In genomic region chrX:99422053-99422452, GRCm38 (mm10) we compare ENCODE assay signal across 24 mouse cellular contexts. TPM values are rescaled to one million over a fixed set of nuclear protein-coding genes. Genes with fewer than 3 reads are reported as not detected.
A peak's percentile ranks its signal among the peaks of the same experiment; 100 is the strongest.
DNase-seq lines count a peak whose midpoint lies in the region; TF ChIP-seq lines count a peak whose summit lies in the region.
"Had no signal": no experiment of that assay in that cellular context is flagged by ENCODE, and none has a peak within 500 bp of the region (broad histone marks: within the 10 kb centered on the region; RNA-seq: fewer than 3 reads in every experiment).

No protein-coding gene starts in this region.

- DNase-seq in gastrocnemius, adult 2 months: peak; percentile 45
- no peak for DNase-seq in gastrocnemius, postnatal 10 days
- peak; percentile 25 to 44 for DNase-seq in heart, adult 18-20 months
- no peak for DNase-seq in heart, postnatal 10 days
- DNase-seq in gastrocnemius, postnatal 25 days: peak; percentile 29
- DNase-seq in skeletal muscle tissue, adult 2 months (ENCODE audit: low read depth, low spot score): peak; percentile 39
- DNase-seq: adrenal gland, adult 8-10 months; adrenal gland, postnatal 36 days; cerebellum, adult 2 months; cerebellum, postnatal 10 days; cerebellum, postnatal 36 days; embryo, embryonic 11 days; kidney, adult 11 months; kidney, adult 8-10 months had no signal

- intact Hi-C loops in gastrocnemius, adult 2 months (cut with DNase I): no loop called here
- intact Hi-C loops in heart, postnatal 10 days (cut with DNase I): loop anchor here (5.0 kb wide), 1 partner anchor 145 kb away; no protein-coding TSS in a partner anchor

- no peak for TF ChIP-seq CTCF in gastrocnemius, adult 2 months (IDR thresholded peaks at IDR 0.05)

- H3K4me3 ChIP-seq in gastrocnemius, adult 2 months: no peak overlapping the region
- H3K4me3 ChIP-seq: embryonic facial prominence, embryonic 10.5 days; embryonic facial prominence, embryonic 13.5 days; erythroblast, embryonic 14.5 days; forebrain, embryonic 12.5 days; forebrain, embryonic 15.5 days; heart, embryonic 13.5 days; hindbrain, embryonic 10.5 days; hindbrain, embryonic 13.5 days; intestine, embryonic 15.5 days; kidney, embryonic 15.5 days had no signal

- H3K27ac ChIP-seq in gastrocnemius, adult 2 months: no peak overlapping the region
- H3K27ac ChIP-seq: embryonic facial prominence, embryonic 10.5 days; embryonic facial prominence, embryonic 13.5 days; forebrain, embryonic 12.5 days; forebrain, embryonic 15.5 days; heart, embryonic 13.5 days; hindbrain, embryonic 13.5 days; intestine, embryonic 15.5 days; kidney, embryonic 15.5 days had no signal

RNA-seq across cellular contexts. Expression of gene Pja1, which starts 49.0 kb away (rescaled TPM):
- total RNA-seq in gastrocnemius, adult 2 months (2021): 10 to 100 TPM; 12.9 to 16.7 TPM
- total RNA-seq in gastrocnemius, postnatal 10 days (2021): 10 to 100 TPM; 31.4 to 36.5 TPM
- 10 to 100 TPM; 22.4 to 24.6 TPM for total RNA-seq in heart, adult 18-20 months (2021)
- total RNA-seq in heart, postnatal 10 days (2021): 10 to 100 TPM; 32.9 to 37.1 TPM
- total RNA-seq in gastrocnemius, postnatal 25 days (2021): 10 to 100 TPM; 12.9 to 14.8 TPM

Comparison
In these comparisons a context has a peak if more than half of its experiments do, and no peak if none do; other contexts are left out.
1. DNase-seq: peak in gastrocnemius, adult 2 months (single experiment), heart, adult 18-20 months (2 of 2), gastrocnemius, postnatal 25 days (single experiment) and skeletal muscle tissue, adult 2 months (single experiment); none in gastrocnemius, postnatal 10 days (single experiment) and heart, postnatal 10 days (0 of 2).